Mouse (Mus musculus): ENCODE measurements at regions not wholly inside any gene's neighbourhood (a gene's known extent, or its start where the extent isn't known, plus 50 kb on each side); places are given as distances from the start of the nearest gene placed in this dataset.

GRCm38 (mm10) chr2:103868655-103869054, 71.2 kb upstream of the Caprin1 start:
- TF ChIP-seq CTCF (IDR thresholded peaks at IDR 0.05; ENCODE audit: borderline replicate concordance, insufficient read depth, low read length) (no peak), POLR2A (IDR thresholded peaks at IDR 0.05; ENCODE audit: low read depth, low read length) (no peak)
